Mouse (Mus musculus) monocyte, adult 59 days (primary cell): Measurements from ENCODE around the gene Vamp8. TPM values are rescaled to one million over a fixed set of nuclear protein-coding genes. Genes with fewer than 3 reads are reported as not detected.

Source experiments
- total RNA-seq, 2 experiments: library from RNA; stranded (reverse); gene quantifications; one replicate each; pipeline ENCODE4 v1.2.4; 2023

The Vamp8 gene
- 100 to 1,000 TPM; 201 to 211 TPM for total RNA-seq

GRCm38 (mm10) chr6:72389941-72390771 lies at the start of gene Vamp8:
Gene Vamp8 (minus strand): TSS chr6:72390703.

GRCm38 (mm10) chr6:72439355-72440185 lies 49.1 kb upstream of the Vamp8 start, which contains the start of gene Mat2a:
Gene Mat2a (minus strand): TSS chr6:72439558.

GRCm38 (mm10) chr6:72414076-72414756 lies 23.7 kb upstream of the Vamp8 start, which contains the start of gene Ggcx:
Gene Ggcx (plus strand): TSS chr6:72414308.

GRCm38 (mm10) chr6:72380131-72380770 lies 10.3 kb downstream of the Vamp8 start, which contains the start of gene Vamp5:
Gene Vamp5 (minus strand): TSS chr6:72380468.

GRCm38 (mm10) chr6:72366844-72367443 lies 23.6 kb downstream of the Vamp8 start, which contains the start of gene Rnf181:
Gene Rnf181 (minus strand): TSS chr6:72366956.

GRCm38 (mm10) chr6:72355066-72355911 lies 35.2 kb downstream of the Vamp8 start, which contains the start of gene Tmem150a:
Gene Tmem150a (plus strand): TSS chr6:72355447.

GRCm38 (mm10) chr6:72347166-72347941 lies 43.1 kb downstream of the Vamp8 start, which contains the start of gene 0610030E20Rik:
Gene 0610030E20Rik (plus strand): TSS chr6:72347317.

GRCm38 (mm10) chr6:72345074-72345567 lies 45.4 kb downstream of the Vamp8 start, which contains the start of gene Usp39:
Gene Usp39 (minus strand): TSS chr6:72345184.

Other genes with a start within 250 kb of the Vamp8 start
- gene Atoh8, start 155.1 kb downstream of the Vamp8 start, total RNA-seq = under 1 TPM in 1 of 2 experiments, not detected in 1; 0.36 TPM
- not detected for gene Sftpb, start 86.1 kb downstream of the Vamp8 start, total RNA-seq
- 10 to 100 TPM; 32.3 to 33.0 TPM for gene Usp39, start 45.5 kb downstream of the Vamp8 start, total RNA-seq
- gene 0610030E20Rik, start 43.4 kb downstream of the Vamp8 start, total RNA-seq = 10 to 100 TPM; 20.8 to 21.8 TPM
- gene Tmem150a, start 35.3 kb downstream of the Vamp8 start, total RNA-seq = 1 to 10 TPM in 1 of 2 experiments, under 1 TPM in 1; 0.73 to 1.1 TPM
- gene Rnf181, start 23.7 kb downstream of the Vamp8 start, total RNA-seq = 10 to 100 TPM; 59.7 to 69.4 TPM
- gene Vamp5, start 10.2 kb downstream of the Vamp8 start, total RNA-seq = 10 to 100 TPM; 22.0 to 32.9 TPM
- gene Ggcx, start 23.6 kb upstream of the Vamp8 start, total RNA-seq = 10 to 100 TPM; 14.1 to 18.7 TPM
- gene Mat2a, start 48.9 kb upstream of the Vamp8 start, total RNA-seq = 100 to 1,000 TPM; 204 to 208 TPM
- under 1 TPM in 1 of 2 experiments, not detected in 1; 0.39 TPM for gene Sh2d6, start 131.0 kb upstream of the Vamp8 start, total RNA-seq
- 100 to 1,000 TPM; 179 to 182 TPM for gene Capg, start 153.7 kb upstream of the Vamp8 start, total RNA-seq
- gene Elmod3, start 207.7 kb upstream of the Vamp8 start, total RNA-seq = 1 to 10 TPM; 7.4 to 8.7 TPM
- 10 to 100 TPM; 21.5 to 27.7 TPM for gene Retsat, start 207.8 kb upstream of the Vamp8 start, total RNA-seq
- gene Tgoln1, start 226.3 kb upstream of the Vamp8 start, total RNA-seq = 100 to 1,000 TPM; 103 to 105 TPM